Mouse (Mus musculus): ENCODE results near the gene Mrgpra4.

The Mrgpra4 gene

DNA sequence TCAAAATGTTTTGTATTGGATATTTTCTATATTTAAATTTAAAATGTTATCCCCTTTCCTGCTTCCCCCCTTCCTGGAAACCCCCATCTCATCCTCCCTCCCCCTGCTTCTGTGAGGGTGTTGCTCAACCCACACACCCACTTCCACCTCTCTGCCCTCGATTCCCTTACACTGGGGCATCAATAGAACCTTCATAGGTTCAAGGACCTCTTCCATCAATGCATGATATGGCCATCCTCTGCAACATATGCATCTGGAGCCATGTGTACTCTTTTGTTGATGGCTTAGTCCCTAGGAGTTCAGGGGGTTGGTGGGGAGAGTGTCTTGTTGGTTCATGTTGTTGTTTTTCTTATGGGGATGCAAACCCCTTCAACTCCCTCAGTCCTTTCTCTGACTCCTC lies at the start of gene Mrgpra4:
Mrgpra4 (minus strand) TSS at position 101 of the 400 bp plus-strand sequence.
- DNase-seq = no peak

DNA sequence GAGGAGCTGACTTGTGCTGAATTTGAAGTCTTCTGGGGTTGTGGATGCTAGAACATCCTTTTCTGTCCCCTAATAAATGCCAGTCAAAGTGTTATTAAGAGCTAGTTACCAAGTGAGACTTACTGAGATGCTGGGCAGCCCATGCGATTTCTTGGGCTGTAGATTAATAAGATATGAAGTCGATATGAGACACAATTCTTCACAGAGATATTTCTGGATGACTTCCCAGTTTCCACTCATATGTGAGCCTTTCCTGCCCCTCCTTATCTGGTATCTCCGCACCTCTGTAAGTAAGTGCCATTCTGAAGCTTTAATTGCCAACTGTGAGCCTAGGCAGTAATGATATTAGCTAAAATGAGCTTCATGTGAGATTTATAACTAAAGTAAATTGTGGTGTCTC lies 45.6 kb upstream of the Mrgpra4 start, which contains the start of gene Mrgprx1:
Mrgprx1 (minus strand) TSS at position 101 of the 400 bp plus-strand sequence.
- DNase-seq = no peak

DNA sequence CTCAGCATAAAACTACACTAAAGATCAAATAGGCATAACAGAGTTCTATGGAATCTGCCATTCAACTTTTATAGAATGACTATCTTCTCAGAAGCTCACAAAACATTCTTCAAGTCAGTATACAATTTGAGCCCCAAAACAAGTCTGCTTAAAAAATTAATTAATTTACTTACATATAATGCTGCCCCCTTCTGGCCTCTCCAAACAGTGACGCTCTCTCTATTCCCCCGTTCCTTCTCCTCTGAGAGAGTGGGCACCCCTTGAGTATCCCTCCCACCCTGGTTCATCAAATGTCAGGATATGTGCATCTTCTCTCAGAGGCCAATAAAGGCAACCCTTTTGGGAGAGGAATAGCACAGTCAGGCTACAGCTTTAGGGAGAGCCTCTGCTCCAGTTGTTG lies 36.0 kb upstream of the Mrgpra4 start:
- DNase-seq = no peak

DNA sequence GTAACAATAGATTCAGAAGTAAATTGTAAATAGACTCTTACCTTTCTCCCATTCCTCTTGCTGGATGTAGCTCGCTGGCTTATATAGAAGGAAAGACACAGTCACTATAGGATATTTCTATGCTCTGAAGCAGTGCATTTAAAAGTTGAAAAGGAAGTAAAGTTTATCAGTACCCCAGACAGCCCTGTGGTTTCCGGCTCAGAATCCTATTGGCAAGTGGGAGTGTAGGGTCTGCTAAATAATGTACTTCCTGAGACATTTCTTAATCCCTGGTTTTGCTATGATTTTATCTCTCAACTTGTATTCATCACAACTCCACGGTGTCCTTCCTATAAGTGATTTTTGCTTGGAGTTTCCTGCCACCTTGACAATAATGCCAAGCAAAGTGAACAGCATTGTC lies 13.8 kb upstream of the Mrgpra4 start:
- no peak for DNase-seq

DNA sequence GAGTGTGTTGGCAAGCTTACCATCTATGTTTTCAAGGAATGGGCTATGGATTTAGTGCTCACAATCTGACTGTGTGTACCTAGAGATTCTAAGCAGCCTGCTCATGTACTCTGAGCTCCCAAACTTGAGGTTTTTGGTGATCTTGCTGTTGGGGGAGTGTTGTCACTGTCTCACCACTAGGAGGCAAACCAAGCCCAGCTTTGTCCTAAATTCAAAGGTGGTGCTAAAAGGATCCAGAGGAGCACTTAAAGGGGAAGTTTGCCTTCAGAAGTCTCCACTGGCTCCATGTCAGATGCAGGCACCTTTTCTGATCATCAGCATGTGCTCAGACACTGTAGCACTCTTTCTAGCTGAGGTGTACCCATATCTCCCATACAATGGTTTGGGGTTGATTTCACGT lies 4.9 kb upstream of the Mrgpra4 start:
- DNase-seq = no peak

All from lung, adult 18-20 months (tissue).